Mouse (Mus musculus): ENCODE results near the gene Gm21310. TPM values are rescaled to one million over a fixed set of nuclear protein-coding genes. Genes with fewer than 3 reads are reported as not detected.
"Not testable (repeated sequence)": the region's sequence is repeated elsewhere in the genome, so short reads cannot be mapped to it uniquely, and the experiment has no call there.

Gm21310 gene
- 2.2 and 2.3 TPM in 2 replicates for polyA plus RNA-seq (2012; rRNA removed)

- H3K4me3 ChIP-seq (ENCODE audit: control insufficient read depth, low read depth, low read length); H3K4me1 ChIP-seq (ENCODE audit: control insufficient read depth, insufficient read depth, low read length); H3K27ac ChIP-seq (ENCODE audit: control insufficient read depth, insufficient read depth, low read depth, low read length); H3K36me3 ChIP-seq (ENCODE audit: control insufficient read depth, insufficient read depth, low read length); H3K27me3 ChIP-seq (ENCODE audit: control insufficient read depth, insufficient read depth, low read length): not testable (repeated sequence)
These were observed at the start of gene Gm21310 for GRCm38 (mm10) chrY:10147083-10147482. TSS of gene Gm21310 (minus strand) at chrY:10147183.

Other genes with a start within 250 kb of the Gm21310 start
- gene Gm20834, start 177.4 kb upstream of the Gm21310 start, polyA plus RNA-seq (2012; rRNA removed), result not detected in 2 replicates

Measured in testis, adult 2 months (tissue).